Mouse (Mus musculus) liver, adult 2 months (tissue): ENCODE measurements around the gene Hcn3. TPM values are rescaled to one million over a fixed set of nuclear protein-coding genes. Genes with fewer than 3 reads are reported as not detected.

ENCODE experiments used
- DNase-seq: peaks from one replicate; pipeline ENCODE4 v3.0.0-alpha.2; 2011; ENCODE audit warnings: low read depth, low spot score; ENCODE audit errors: extremely low read depth
- H3K27ac ChIP-seq: fragments of 200-500 bp; replicated peaks from 2 replicates; pipeline ENCODE4 v1.5.1; 2012; ENCODE audit warnings: low read depth, mild to moderate bottlenecking, control low read depth, inconsistent platforms, low read length; ENCODE audit not compliant: insufficient read depth
- H3K27me3 ChIP-seq: fragments of 200-500 bp; 2 replicates; pipeline ENCODE4 v1.6.1; 2012; ENCODE audit warnings: mild to moderate bottlenecking, moderate library complexity, low read length, inconsistent platforms; ENCODE audit not compliant: control insufficient read depth, insufficient read depth
- H3K36me3 ChIP-seq: fragments of 200-500 bp; 2 replicates; pipeline ENCODE4 v1.6.1; 2012; ENCODE audit warnings: low read length, inconsistent platforms; ENCODE audit not compliant: control insufficient read depth, insufficient read depth
- H3K4me1 ChIP-seq: fragments of 200-500 bp; 2 replicates; pipeline ENCODE4 v1.6.1; 2011; ENCODE audit warnings: low read length; ENCODE audit not compliant: control insufficient read depth, insufficient read depth
- H3K4me3 ChIP-seq: fragments of 200-500 bp; 2 replicates; pipeline ENCODE4 v1.5.1; 2011; ENCODE audit warnings: low read depth, mild to moderate bottlenecking, control low read depth, low read length, moderate library complexity; ENCODE audit not compliant: insufficient read depth
- H3K79me2 ChIP-seq: fragments of 200-500 bp; 2 replicates; pipeline ENCODE4 v1.6.1; 2012; ENCODE audit warnings: inconsistent platforms, mild to moderate bottlenecking, low read length, moderate library complexity; ENCODE audit not compliant: control insufficient read depth, insufficient read depth
- H3K9ac ChIP-seq: fragments of 200-500 bp; 2 replicates; pipeline ENCODE4 v1.6.1; 2012; ENCODE audit warnings: low read depth, mild to moderate bottlenecking, control low read depth, inconsistent platforms, low read length
- CTCF ChIP-seq: fragments of 200-500 bp; IDR thresholded peaks from 2 replicates; pipeline ENCODE4 v1.5.1; 2011; ENCODE audit warnings: low read depth, low read length, control low read depth
- POLR2A ChIP-seq: fragments of 200-500 bp; IDR thresholded peaks from 2 replicates; pipeline ENCODE4 v1.6.1; 2011; ENCODE audit warnings: low read length, control low read depth; ENCODE audit not compliant: insufficient read depth; ENCODE audit errors: extremely low read depth
- WGBS: fragments of 180-500 bp; shearing (Covaris S2); methylation state at CpG from one replicate; pipeline ENCODE4 v1.1.7; 2018; 5-methylcytosine and 5-hydroxymethylcytosine counted together
- polyA plus RNA-seq: library from polyadenylated mRNA; depleted of rRNA; stranded (reverse); fragments of >200 nt; gene quantifications from 2 replicates; pipeline ENCODE4 v1.2.3, GENCODE M21; 2012
- total RNA-seq: library from RNA; depleted of rRNA; stranded (reverse); fragments of >200 nt; gene quantifications from 2 replicates; pipeline ENCODE4 v1.2.3, GENCODE M21; 2014

Gene Hcn3
- total and polyA plus RNA-seq, 2 experiments, result 0.09 to 0.44 TPM

DNA sequence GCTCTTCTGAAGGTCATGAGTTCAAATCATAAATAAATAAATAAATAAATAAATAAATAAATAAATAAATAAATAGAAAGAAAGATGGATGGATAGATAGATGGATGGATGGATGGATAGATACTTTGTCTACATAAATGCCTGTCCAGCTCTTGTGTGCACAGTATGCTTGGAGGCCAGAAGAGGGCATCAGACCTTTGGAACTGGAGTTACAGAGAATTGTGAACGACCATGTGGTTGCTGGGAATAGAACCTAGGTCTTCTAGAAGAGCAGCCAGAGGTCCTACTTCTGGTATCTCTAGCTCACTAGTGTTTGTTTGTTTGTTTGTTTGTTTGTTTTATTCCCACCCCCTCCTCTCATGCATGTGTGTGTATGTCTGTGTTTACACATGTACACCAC lies 33.4 kb upstream of the Hcn3 start:
- no peaks in the 10 kb centered on the region for H3K27me3 ChIP-seq
- H3K4me1 ChIP-seq, result no peaks in the 10 kb centered on the region
- H3K9ac ChIP-seq, result no peak overlapping the region
- H3K27ac ChIP-seq, result no peak overlapping the region
- no peak for DNase-seq
- no peak overlapping the region for H3K4me3 ChIP-seq
- WGBS, result 68% methylated on average over 1 of the region's 1 CpGs
- TF ChIP-seq CTCF (no peak), POLR2A (no peak)
- H3K79me2 ChIP-seq, result no peaks in the 10 kb centered on the region
- no peaks in the 10 kb centered on the region for H3K36me3 ChIP-seq

GRCm38 (mm10) chr3:89190436-89190835 lies 30.4 kb upstream of the Hcn3 start:
- H3K4me1 ChIP-seq, result no peaks in the 10 kb centered on the region
- H3K9ac ChIP-seq, result no peak overlapping the region
- no peaks in the 10 kb centered on the region for H3K36me3 ChIP-seq
- no peak overlapping the region for H3K27ac ChIP-seq
- H3K79me2 ChIP-seq, result no peaks in the 10 kb centered on the region
- 71% methylated on average over 8 of the region's 8 CpGs for WGBS
- no peak for TF ChIP-seq POLR2A
- no peak for TF ChIP-seq CTCF
- no peak overlapping the region for H3K4me3 ChIP-seq
- no peaks in the 10 kb centered on the region for H3K27me3 ChIP-seq
- no peak for DNase-seq

DNA sequence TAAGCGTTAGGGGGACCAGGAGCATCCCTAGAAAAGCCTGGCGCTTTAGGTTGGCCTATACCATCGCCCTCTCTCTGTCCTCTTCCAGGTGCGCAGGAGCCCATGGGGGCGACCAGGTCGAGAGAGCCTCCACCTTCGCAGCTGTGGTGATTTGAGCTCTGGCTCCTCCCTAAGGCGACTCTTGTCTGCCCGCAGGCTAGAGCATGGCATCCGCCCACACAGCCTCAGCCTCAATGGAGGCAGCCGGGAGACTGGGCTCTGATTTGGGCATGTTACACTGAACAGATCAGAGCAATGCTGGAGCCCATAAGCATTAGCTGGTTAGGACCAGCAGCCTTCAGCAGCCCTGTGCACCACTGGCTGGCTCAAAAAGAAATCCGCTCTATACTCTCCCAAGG lies 28.5 kb upstream of the Hcn3 start:
- no peaks in the 10 kb centered on the region for H3K36me3 ChIP-seq
- DNase-seq, result no peak
- no peaks in the 10 kb centered on the region for H3K79me2 ChIP-seq
- TF ChIP-seq POLR2A, result no peak
- TF ChIP-seq CTCF, result no peak
- 87% methylated on average over 12 of the region's 12 CpGs for WGBS
- no peaks in the 10 kb centered on the region for H3K27me3 ChIP-seq
- no peaks in the 10 kb centered on the region for H3K4me1 ChIP-seq
- H3K9ac ChIP-seq, result no peak overlapping the region
- 0 out of 2 replicates have a peak overlapping the region, but pooled peaks have one; percentile 7 for H3K27ac ChIP-seq
- no peak overlapping the region for H3K4me3 ChIP-seq

DNA sequence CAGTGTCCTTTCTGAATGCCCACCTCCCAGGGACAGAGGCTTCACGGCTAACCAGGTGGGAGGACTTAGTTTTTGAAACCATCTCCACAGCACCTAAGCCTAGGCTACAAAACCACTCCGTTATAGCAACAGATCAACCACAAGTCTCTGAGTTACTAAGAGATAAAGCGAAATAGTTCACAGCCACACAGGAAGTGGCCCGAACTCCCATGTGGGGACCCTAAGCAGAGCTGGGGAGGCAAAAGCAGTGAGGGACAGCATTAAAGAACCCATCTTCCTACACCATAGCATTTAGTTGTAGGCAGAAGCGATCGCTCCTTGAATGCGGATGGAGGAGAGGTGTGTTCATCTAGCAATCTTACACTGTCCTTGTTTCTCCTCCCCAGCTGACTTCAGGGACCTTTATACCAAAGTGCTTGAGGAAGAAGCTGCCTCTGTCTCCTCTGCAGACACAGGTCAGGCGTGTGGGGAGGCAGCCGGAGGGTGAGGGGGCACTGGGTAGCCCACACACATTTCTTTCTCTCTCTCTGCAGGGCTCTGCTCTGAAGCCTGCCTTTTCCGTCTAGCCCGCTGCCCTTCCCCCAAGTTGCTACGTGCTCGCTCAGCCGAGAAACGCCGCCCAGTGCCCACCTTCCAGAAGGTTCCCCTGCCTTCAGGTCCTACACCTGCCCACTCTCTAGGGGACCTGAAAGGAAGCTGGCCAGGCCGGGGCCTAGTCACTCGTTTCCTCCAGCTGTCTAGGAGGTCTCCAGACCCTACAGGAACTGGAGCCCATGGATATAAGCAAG lies 27.9 kb upstream of the Hcn3 start:
- Histone ChIP-seq H3K4me3 (peak overlapping the region; percentile 23; the same call in 1 of the 2 replicates), H3K36me3 (no peaks in the 10 kb centered on the region), H3K27me3 (no peaks in the 10 kb centered on the region), H3K27ac (peak overlapping the region; percentile 7; the same call in 1 of the 2 replicates), H3K79me2 (no peaks in the 10 kb centered on the region), H3K4me1 (no peaks in the 10 kb centered on the region), H3K9ac (no peak overlapping the region)
- TF ChIP-seq CTCF (no peak), POLR2A (no peak)
- WGBS, result 95% methylated on average over 18 of the region's 18 CpGs
- DNase-seq, result no peak

DNA sequence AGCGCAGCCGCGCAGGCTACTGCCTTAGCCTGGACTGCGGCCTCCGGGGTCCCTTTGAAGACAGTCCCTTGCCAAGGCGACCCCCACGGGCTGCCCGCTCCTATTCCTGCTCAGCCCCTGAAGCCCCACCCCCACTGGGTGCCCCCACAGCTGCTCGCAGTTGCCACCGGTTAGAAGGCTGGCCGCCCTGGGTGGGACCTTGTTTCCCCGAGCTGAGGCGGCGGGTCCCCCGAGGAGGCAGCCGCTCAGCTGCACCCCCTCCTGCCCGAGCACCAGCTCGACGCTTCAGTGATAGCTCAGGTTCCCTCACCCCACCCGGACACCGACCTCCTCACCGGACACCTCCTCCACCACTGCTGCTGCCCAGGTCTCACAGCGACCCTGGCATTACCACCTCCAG lies 27.2 kb upstream of the Hcn3 start:
- no peaks in the 10 kb centered on the region for H3K79me2 ChIP-seq
- H3K9ac ChIP-seq, result no peak overlapping the region
- H3K27ac ChIP-seq, result no peak overlapping the region
- peak overlapping the region; percentile 32; the same call in 1 of the 2 replicates for H3K4me3 ChIP-seq
- TF ChIP-seq CTCF (no peak), POLR2A (no peak)
- H3K27me3 ChIP-seq, result no peaks in the 10 kb centered on the region
- DNase-seq, result no peak
- WGBS, result 82% methylated on average over 23 of the region's 23 CpGs
- H3K36me3 ChIP-seq, result no peaks in the 10 kb centered on the region
- H3K4me1 ChIP-seq, result no peaks in the 10 kb centered on the region

- Histone ChIP-seq H3K79me2 (no peaks in the 10 kb centered on the region), H3K27me3 (no peaks in the 10 kb centered on the region), H3K4me1 (no peaks in the 10 kb centered on the region), H3K4me3 (no peak overlapping the region), H3K36me3 (peaks cover 8% of the 10 kb centered on the region; the same call in 1 of the 2 replicates), H3K27ac (no peak overlapping the region), H3K9ac (no peak overlapping the region)
- 85% methylated on average over 6 of the region's 6 CpGs for WGBS
- no peak for TF ChIP-seq POLR2A
- no peak for TF ChIP-seq CTCF
- DNase-seq, result no peak
These were observed 23.9 kb upstream of the Hcn3 start for GRCm38 (mm10) chr3:89183959-89184315.
